Mouse (Mus musculus) MEL (cell line): ENCODE results near the gene Ganab. TPM values are rescaled to one million over a fixed set of nuclear protein-coding genes. Genes with fewer than 3 reads are reported as not detected.

Experiments used
- DNase-seq: peaks from one replicate; pipeline ENCODE4 v3.0.0; 2011; ENCODE audit warnings: low read depth, low spot score
- H3K27ac ChIP-seq: 2 replicates; pipeline ENCODE4 v1.5.1; 2012; ENCODE audit warnings: low read depth, mild to moderate bottlenecking, control low read depth, low read length, moderate library complexity; ENCODE audit not compliant: control insufficient read depth
- H3K27me3 ChIP-seq, 2 experiments: fragments of 150-350 bp in 1 of 2; sonication (generic) in 1 of 2; 2 replicates each; pipeline ENCODE4 v1.6.1; 2012; ENCODE audit warnings: low read length in 2 of 2, mild to moderate bottlenecking in 2 of 2, improper control_type of control experiment in 1 of 2, moderate library complexity in 1 of 2; ENCODE audit not compliant: insufficient read depth in 2 of 2, control insufficient read depth in 1 of 2
- H3K36me3 ChIP-seq, 2 experiments: 2 replicates each; pipeline ENCODE4 v1.6.1; 2012 to 2014; ENCODE audit warnings: low read length in 2 of 2, improper control_type of control experiment in 1 of 2, inconsistent platforms in 1 of 2, mild to moderate bottlenecking in 1 of 2; ENCODE audit not compliant: insufficient read depth in 2 of 2, control insufficient read depth in 1 of 2
- H3K4me1 ChIP-seq, 2 experiments: fragments of 150-350 bp in 1 of 2; sonication (generic) in 1 of 2; 2 replicates each; pipeline ENCODE4 v1.6.1; 2012; ENCODE audit warnings: low read length in 2 of 2, improper control_type of control experiment in 1 of 2, mild to moderate bottlenecking in 1 of 2; ENCODE audit not compliant: insufficient read depth in 2 of 2, control insufficient read depth in 1 of 2
- H3K4me3 ChIP-seq, 2 experiments: fragments of 150-350 bp in 1 of 2; sonication (generic) in 1 of 2; 2 replicates each; pipeline ENCODE4 v1.5.1; 2012; ENCODE audit warnings: low read depth in 2 of 2, low read length in 2 of 2, mild to moderate bottlenecking in 2 of 2, moderate library complexity in 2 of 2, control low read depth in 1 of 2, improper control_type of control experiment in 1 of 2; ENCODE audit not compliant: control insufficient read depth in 1 of 2, insufficient read depth in 1 of 2
- H3K79me2 ChIP-seq: 2 replicates; pipeline ENCODE4 v1.6.1; 2012; ENCODE audit warnings: mild to moderate bottlenecking, low read length, moderate library complexity; ENCODE audit not compliant: control insufficient read depth, poor library complexity, insufficient read depth
- H3K9ac ChIP-seq: 2 replicates; pipeline ENCODE4 v1.6.1; 2012; ENCODE audit warnings: low read depth, mild to moderate bottlenecking, control low read depth, low read length, moderate library complexity; ENCODE audit not compliant: control insufficient read depth, poor library complexity, severe bottlenecking
- H3K9me3 ChIP-seq: fragments of 150-350 bp; sonication (generic); replicated peaks from 2 replicates; pipeline ENCODE4 v1.6.1; 2012; ENCODE audit warnings: mild to moderate bottlenecking, low read length, improper control_type of control experiment, moderate library complexity; ENCODE audit not compliant: insufficient read depth
- BHLHE40 ChIP-seq: IDR thresholded peaks from 2 replicates; pipeline ENCODE4 v1.6.1; 2012; ENCODE audit warnings: low read depth, mild to moderate bottlenecking, inconsistent platforms, low read length, improper control_type of control experiment, borderline replicate concordance
- CHD1 ChIP-seq: IDR thresholded peaks from 2 replicates; pipeline ENCODE4 v1.6.1; 2012; ENCODE audit warnings: low read depth, mild to moderate bottlenecking, inconsistent platforms, low read length, improper control_type of control experiment
- CHD2 ChIP-seq: IDR thresholded peaks from 2 replicates; pipeline ENCODE4 v1.6.1; 2011; ENCODE audit warnings: low read length, improper control_type of control experiment
- CTCF ChIP-seq, 3 experiments: IDR thresholded peaks in 2 of 3; conservative IDR thresholded peaks in 1 of 3; 2 replicates each; pipeline ENCODE4 v1.5.1; 2011 to 2012; ENCODE audit warnings: low read length in 3 of 3, low read depth in 2 of 3, mild to moderate bottlenecking in 2 of 3, improper control_type of control experiment in 1 of 3, inconsistent platforms in 1 of 3, mixed read lengths in 1 of 3, moderate library complexity in 1 of 3; ENCODE audit not compliant: control insufficient read depth in 1 of 3, insufficient read depth in 1 of 3, poor library complexity in 1 of 3, severe bottlenecking in 1 of 3
- E2F4 ChIP-seq: IDR thresholded peaks from 2 replicates; pipeline ENCODE4 v1.6.1; 2011; ENCODE audit warnings: low read depth, low read length, improper control_type of control experiment, borderline replicate concordance
- ELF1 ChIP-seq: IDR thresholded peaks from 2 replicates; pipeline ENCODE4 v1.6.1; 2014; ENCODE audit warnings: low read depth, mild to moderate bottlenecking, inconsistent platforms, low read length, improper control_type of control experiment, moderate library complexity
- EP300 ChIP-seq, 2 experiments: IDR thresholded peaks; 2 replicates each; pipeline ENCODE4 v1.6.1; 2011; ENCODE audit warnings: improper control_type of control experiment in 2 of 2, low read length in 2 of 2, low read depth in 1 of 2, mild to moderate bottlenecking in 1 of 2
- ETS1 ChIP-seq: IDR thresholded peaks from 2 replicates; pipeline ENCODE4 v1.6.1; 2012; ENCODE audit warnings: low read depth, mild to moderate bottlenecking, inconsistent platforms, low read length, improper control_type of control experiment, moderate library complexity
- GATA1 ChIP-seq: IDR thresholded peaks from 2 replicates; pipeline ENCODE4 v1.6.1; 2011; ENCODE audit warnings: low read depth, low read length, improper control_type of control experiment
- HCFC1 ChIP-seq: IDR thresholded peaks from 2 replicates; pipeline ENCODE4 v1.6.1; 2012; ENCODE audit warnings: low read depth, mild to moderate bottlenecking, inconsistent platforms, low read length, improper control_type of control experiment, moderate library complexity
- JUND ChIP-seq: IDR thresholded peaks from 2 replicates; pipeline ENCODE4 v1.6.1; 2011; ENCODE audit warnings: low read depth, mild to moderate bottlenecking, improper control_type of control experiment, low read length
- KAT2A ChIP-seq: conservative IDR thresholded peaks from 2 replicates; pipeline ENCODE4 v1.6.1; 2012; ENCODE audit warnings: low read depth, low read length, improper control_type of control experiment, inconsistent platforms
- MAFK ChIP-seq: IDR thresholded peaks from 2 replicates; pipeline ENCODE4 v1.6.1; 2011; ENCODE audit warnings: low read depth, mild to moderate bottlenecking, low read length, improper control_type of control experiment, borderline replicate concordance
- MAX ChIP-seq: IDR thresholded peaks from 2 replicates; pipeline ENCODE4 v1.6.1; 2011; ENCODE audit warnings: low read length, improper control_type of control experiment
- MAZ ChIP-seq: IDR thresholded peaks from 2 replicates; pipeline ENCODE4 v1.6.1; 2012; ENCODE audit warnings: low read depth, mild to moderate bottlenecking, inconsistent platforms, low read length, improper control_type of control experiment
- MEF2A ChIP-seq: IDR thresholded peaks from 2 replicates; pipeline ENCODE4 v1.6.1; 2014; ENCODE audit warnings: low read depth, mild to moderate bottlenecking, inconsistent platforms, low read length, improper control_type of control experiment; ENCODE audit not compliant: poor library complexity, insufficient replicate concordance, severe bottlenecking; ENCODE audit errors: extremely low read depth
- MXI1 ChIP-seq: IDR thresholded peaks from 2 replicates; pipeline ENCODE4 v1.6.1; 2011; ENCODE audit warnings: mild to moderate bottlenecking, low read depth, low read length, improper control_type of control experiment
- MYC ChIP-seq: IDR thresholded peaks from 2 replicates; pipeline ENCODE4 v1.6.1; 2011; ENCODE audit warnings: low read depth, mild to moderate bottlenecking, low read length, improper control_type of control experiment, moderate library complexity
- NELFE ChIP-seq: IDR thresholded peaks from 2 replicates; pipeline ENCODE4 v1.6.1; 2011; ENCODE audit warnings: low read depth, low read length, improper control_type of control experiment
- POLR2A ChIP-seq, 2 experiments: IDR thresholded peaks; 2 replicates each; pipeline ENCODE4 v1.6.1; 2011 to 2012; ENCODE audit warnings: low read length in 2 of 2, mild to moderate bottlenecking in 2 of 2, control low read depth in 1 of 2, improper control_type of control experiment in 1 of 2, low read depth in 1 of 2, moderate library complexity in 1 of 2; ENCODE audit not compliant: control insufficient read depth in 1 of 2, insufficient read depth in 1 of 2, poor library complexity in 1 of 2
- POLR2AphosphoS2 ChIP-seq: IDR thresholded peaks from 2 replicates; pipeline ENCODE4 v1.6.1; 2011; ENCODE audit warnings: low read length, improper control_type of control experiment
- POLR2AphosphoS5 ChIP-seq: IDR thresholded peaks from 2 replicates; pipeline ENCODE4 v1.6.1; 2012; ENCODE audit warnings: low read depth, borderline replicate concordance, mild to moderate bottlenecking, inconsistent platforms, low read length, moderate library complexity, mixed read lengths
- RAD21 ChIP-seq: IDR thresholded peaks from 2 replicates; pipeline ENCODE4 v1.6.1; 2011; ENCODE audit warnings: mild to moderate bottlenecking, low read depth, low read length, improper control_type of control experiment
- RCOR1 ChIP-seq: IDR thresholded peaks from 2 replicates; pipeline ENCODE4 v1.6.1; 2012; ENCODE audit warnings: low read depth, mild to moderate bottlenecking, inconsistent platforms, low read length, improper control_type of control experiment
- SIN3A ChIP-seq: IDR thresholded peaks from 2 replicates; pipeline ENCODE4 v1.6.1; 2012; ENCODE audit warnings: low read length, improper control_type of control experiment, inconsistent platforms
- SMC3 ChIP-seq: IDR thresholded peaks from 2 replicates; pipeline ENCODE4 v1.6.1; 2011; ENCODE audit warnings: low read depth, low read length, improper control_type of control experiment
- TAL1 ChIP-seq: IDR thresholded peaks from 2 replicates; pipeline ENCODE4 v1.6.1; 2012; ENCODE audit warnings: mild to moderate bottlenecking, inconsistent platforms, low read length, moderate library complexity, mixed read lengths
- TBP ChIP-seq: IDR thresholded peaks from 2 replicates; pipeline ENCODE4 v1.8.0; 2011; ENCODE audit warnings: low read depth, low read length, improper control_type of control experiment
- TCF12 ChIP-seq: IDR thresholded peaks from 2 replicates; pipeline ENCODE4 v1.6.1; 2014; ENCODE audit warnings: low read depth, mild to moderate bottlenecking, inconsistent platforms, low read length, improper control_type of control experiment, moderate library complexity
- UBTF ChIP-seq: IDR thresholded peaks from 2 replicates; pipeline ENCODE4 v1.6.1; 2012; ENCODE audit warnings: low read depth, mild to moderate bottlenecking, inconsistent platforms, low read length, improper control_type of control experiment, moderate library complexity, borderline replicate concordance; ENCODE audit not compliant: insufficient read depth
- USF1 ChIP-seq: IDR thresholded peaks from 2 replicates; pipeline ENCODE4 v1.6.1; 2014; ENCODE audit warnings: low read depth, mild to moderate bottlenecking, inconsistent platforms, low read length, improper control_type of control experiment, moderate library complexity
- USF2 ChIP-seq, 2 experiments: IDR thresholded peaks; 2 replicates each; pipeline ENCODE4 v1.6.1; 2011 to 2012; ENCODE audit warnings: improper control_type of control experiment in 2 of 2, low read length in 2 of 2, borderline replicate concordance in 1 of 2, inconsistent platforms in 1 of 2, low read depth in 1 of 2, mild to moderate bottlenecking in 1 of 2; ENCODE audit not compliant: insufficient read depth in 1 of 2
- ZC3H11A ChIP-seq: IDR thresholded peaks from 2 replicates; pipeline ENCODE4 v1.6.1; 2012; ENCODE audit warnings: low read depth, mild to moderate bottlenecking, inconsistent platforms, low read length, improper control_type of control experiment
- ZKSCAN1 ChIP-seq: IDR thresholded peaks from 2 replicates; pipeline ENCODE4 v1.6.1; 2012; ENCODE audit warnings: low read depth, mild to moderate bottlenecking, inconsistent platforms, low read length, improper control_type of control experiment, moderate library complexity
- ZMIZ1 ChIP-seq: IDR thresholded peaks from 2 replicates; pipeline ENCODE4 v1.6.1; 2012; ENCODE audit warnings: low read depth, mild to moderate bottlenecking, inconsistent platforms, low read length, improper control_type of control experiment, moderate library complexity
- ZNF384 ChIP-seq: IDR thresholded peaks from 2 replicates; pipeline ENCODE4 v1.6.1; 2012; ENCODE audit warnings: low read depth, mild to moderate bottlenecking, inconsistent platforms, low read length, improper control_type of control experiment
- polyA plus RNA-seq, 2 experiments: library from polyadenylated mRNA; stranded (reverse) in 1 of 2; unstranded in 1 of 2; fragments of >175 nt in 1 of 2; fragments of >200 nt in 1 of 2; gene quantifications; 2 replicates each; pipeline versions ENCODE4 v1.2.1 to v1.2.4; 2012; ENCODE audit warnings: low replicate concordance in 2 of 2, low read depth in 1 of 2; ENCODE audit not compliant: insufficient read length in 2 of 2, insufficient read depth in 1 of 2, missing spikeins in 1 of 2
- total RNA-seq: library from RNA; depleted of rRNA; stranded (reverse); fragments of 300-350 nt; gene quantifications from 2 replicates; pipeline ENCODE4 v1.2.3, GENCODE M21; 2012

The Ganab gene
- total and polyA plus RNA-seq, 3 experiments: 122 to 123 TPM; not detected in 1

DNA sequence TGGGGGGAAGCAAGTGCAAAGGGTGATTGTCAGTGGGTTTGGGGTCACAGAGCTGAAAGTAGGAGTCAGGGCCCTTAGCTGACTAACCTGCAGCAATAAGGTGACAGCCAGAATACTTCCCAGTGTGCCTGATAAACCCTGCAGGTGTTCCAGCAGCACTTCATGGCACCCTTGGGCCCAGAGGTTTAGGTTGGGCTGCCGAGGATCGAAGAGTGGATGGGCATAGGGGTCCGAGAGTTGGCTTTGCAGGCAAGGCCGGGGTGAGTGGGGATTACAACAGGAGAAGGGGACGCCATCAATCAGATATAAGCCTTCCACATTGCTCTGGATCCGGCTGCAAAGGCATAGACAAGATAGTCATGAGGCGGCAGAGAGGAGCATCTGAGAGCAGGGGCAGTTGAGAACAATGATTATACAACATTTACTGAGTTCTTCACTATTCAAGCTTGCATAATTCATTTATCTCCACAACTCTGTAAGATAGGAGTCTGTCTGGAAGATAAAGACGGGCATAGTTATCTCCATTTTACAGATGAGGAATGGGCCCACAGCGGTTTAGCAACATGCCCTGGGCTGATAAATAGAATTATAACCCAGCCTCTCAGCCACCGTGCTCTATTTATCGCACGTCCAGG is 30.1 kb downstream of the Ganab start:
- peaks cover 20 to 37% of the 10 kb centered on the region in 2 experiments for H3K4me1 ChIP-seq
- H3K9me3 ChIP-seq: no peaks in the 10 kb centered on the region
- peaks cover 0 to 27% of the 10 kb centered on the region in 2 experiments; a peak in 2 of 4 replicates for H3K36me3 ChIP-seq
- H3K27ac ChIP-seq: peak overlapping the region; percentile 75
- H3K9ac ChIP-seq: no peak overlapping the region
- no peaks in the 10 kb centered on the region for H3K27me3 ChIP-seq
- 0 out of 4 replicates have a peak overlapping the region, but pooled peaks of 1 of the 2 experiments have one; percentile 14 for H3K4me3 ChIP-seq
- DNase-seq: peak; percentile 83
- no peaks in the 10 kb centered on the region; the same call in none of the 2 replicates for H3K79me2 ChIP-seq
- TF ChIP-seq E2F4 (no peak), MYC (peak; percentile 63; the same call in 1 of the 2 replicates), RAD21 (no peak), USF1 (0 out of 2 replicates have a peak, but pooled peaks have one; percentile 25), TAL1 (peak; percentile 77), UBTF (no peak), JUND (no peak), TCF12 (peak; percentile 100), ETS1 (peak; percentile 99), CHD1 (no peak), CHD2 (peak; percentile 21; the same call in 1 of the 2 replicates), ZC3H11A (peak; percentile 17; the same call in 1 of the 2 replicates), ELF1 (peak; percentile 63; the same call in 1 of the 2 replicates), RCOR1 (peak; percentile 98), SIN3A (peak; percentile 94), POLR2AphosphoS2 (peak; percentile 83), POLR2A (IDR thresholded peaks at IDR 0.05; ENCODE audit: control insufficient read depth in 1 of 2, insufficient read depth in 1 of 2, low read depth in 1 of 2, low read length in 2 of 2, poor library complexity in 1 of 2) (no peak), NELFE (no peak), EP300 (IDR thresholded peaks at IDR 0.05; ENCODE audit: low read depth in 1 of 2, low read length in 2 of 2) (peak; percentile 98), CTCF (IDR thresholded peaks at IDR 0.05 in 2 of 3, conservative IDR thresholded peaks at IDR 0.05 in 1 of 3; ENCODE audit: control insufficient read depth in 1 of 3, insufficient read depth in 1 of 3, low read depth in 2 of 3, low read length in 3 of 3, poor library complexity in 1 of 3, severe bottlenecking in 1 of 3) (no peak), KAT2A (peak; percentile 58), USF2 (IDR thresholded peaks at IDR 0.05; ENCODE audit: borderline replicate concordance in 1 of 2, insufficient read depth in 1 of 2, low read depth in 1 of 2, low read length in 2 of 2) (no peak), BHLHE40 (peak; percentile 80), MXI1 (peak; percentile 84), POLR2AphosphoS5 (no peak), MAX (peak; percentile 55; the same call in 1 of the 2 replicates), SMC3 (no peak), GATA1 (peak; percentile 99), ZMIZ1 (peak; percentile 62; the same call in 1 of the 2 replicates), ZNF384 (peak; percentile 34; the same call in 1 of the 2 replicates), MEF2A (0 out of 2 replicates have a peak, but pooled peaks have one; percentile 71), HCFC1 (peak; percentile 65), ZKSCAN1 (no peak), MAFK (peak; percentile 88), MAZ (peak; percentile 88), TBP (no peak)
